Comparison of ENCODE assay signal across 10 mouse cellular contexts in the genomic region with DNA sequence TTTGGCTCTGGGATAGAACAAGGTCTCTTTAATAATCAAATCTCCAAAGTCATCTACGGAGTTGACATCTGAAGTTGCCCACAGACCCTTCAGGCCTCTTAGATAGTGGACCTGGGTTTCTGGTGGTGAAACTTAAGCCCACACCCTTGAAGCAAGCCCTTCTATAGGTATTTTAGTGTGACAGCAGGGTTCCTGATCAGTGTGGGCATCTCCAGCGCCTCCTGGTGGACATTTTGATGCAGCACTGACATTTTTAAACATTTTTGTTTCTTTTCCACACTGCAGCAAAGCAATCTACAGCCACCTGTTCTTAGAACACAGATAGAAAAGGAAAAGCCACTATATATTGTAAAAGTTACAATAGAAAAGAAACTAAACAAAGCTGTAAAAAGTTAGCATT. TPM values are rescaled to one million over a fixed set of nuclear protein-coding genes. Genes with fewer than 3 reads are reported as not detected.
DNase-seq lines count a peak whose midpoint lies in the region; ATAC-seq and TF ChIP-seq lines count a peak whose summit lies in the region.
"Had no signal": no experiment of that assay in that cellular context is flagged by ENCODE, and none has a peak within 500 bp of the region (broad histone marks: within the 10 kb centered on the region; RNA-seq: fewer than 3 reads in every experiment).

No protein-coding gene starts in this region.

- no peak overlapping the region for H3K9ac ChIP-seq in forebrain, embryonic 14.5 days (ENCODE audit: low read length)
- no peak overlapping the region for H3K9ac ChIP-seq in liver, embryonic 14.5 days (replicated peaks)
- H3K9ac ChIP-seq: hindbrain, embryonic 15.5 days; neural tube, embryonic 13.5 days had no signal

- H3K27ac ChIP-seq in forebrain, embryonic 14.5 days (ENCODE audit: low read depth, low read length), result no peak overlapping the region
- H3K27ac ChIP-seq in forebrain, embryonic 10.5 days, result no peak overlapping the region
- no peak overlapping the region for H3K27ac ChIP-seq in liver, embryonic 14.5 days
- H3K27ac ChIP-seq: hindbrain, embryonic 15.5 days; neural tube, embryonic 13.5 days had no signal

- no peaks in the 10 kb centered on the region for H3K36me3 ChIP-seq in forebrain, embryonic 14.5 days (ENCODE audit: control insufficient read depth, insufficient read depth, low read length)
- H3K36me3 ChIP-seq in forebrain, embryonic 10.5 days (replicated peaks), result no peaks in the 10 kb centered on the region
- no peaks in the 10 kb centered on the region for H3K36me3 ChIP-seq in liver, embryonic 14.5 days (replicated peaks; ENCODE audit: control insufficient read depth, insufficient read depth, low read depth)
- H3K36me3 ChIP-seq: hindbrain, embryonic 15.5 days; neural tube, embryonic 13.5 days had no signal

- H3K4me1 ChIP-seq in forebrain, embryonic 14.5 days (ENCODE audit: control insufficient read depth, insufficient read depth, low read length), result no peaks in the 10 kb centered on the region
- no peaks in the 10 kb centered on the region for H3K4me1 ChIP-seq in forebrain, embryonic 10.5 days
- no peaks in the 10 kb centered on the region for H3K4me1 ChIP-seq in liver, embryonic 14.5 days (replicated peaks; ENCODE audit: control insufficient read depth in 2 of 2, insufficient read depth in 2 of 2, low read length in 1 of 2)
- H3K4me1 ChIP-seq: hindbrain, embryonic 15.5 days; neural tube, embryonic 13.5 days had no signal

- H3K9me3 ChIP-seq in forebrain, embryonic 14.5 days (replicated peaks; ENCODE audit: control insufficient read depth, low read length), result no peaks in the 10 kb centered on the region
- no peaks in the 10 kb centered on the region for H3K9me3 ChIP-seq in forebrain, embryonic 10.5 days
- no peaks in the 10 kb centered on the region for H3K9me3 ChIP-seq in liver, embryonic 14.5 days (ENCODE audit: control insufficient read depth, low read length)
- H3K9me3 ChIP-seq: hindbrain, embryonic 15.5 days; neural tube, embryonic 13.5 days had no signal

- H3K4me3 ChIP-seq in forebrain, embryonic 14.5 days (ENCODE audit: low read depth, low read length), result no peak overlapping the region
- H3K4me3 ChIP-seq in forebrain, embryonic 10.5 days, result no peak overlapping the region
- no peak overlapping the region for H3K4me3 ChIP-seq in liver, embryonic 14.5 days (ENCODE audit: insufficient read depth in 1 of 2, low read depth in 2 of 2, low read length in 2 of 2)
- H3K4me3 ChIP-seq: hindbrain, embryonic 15.5 days; neural tube, embryonic 13.5 days had no signal

- no peaks in the 10 kb centered on the region for H3K27me3 ChIP-seq in forebrain, embryonic 14.5 days (replicated peaks; ENCODE audit: control insufficient read depth, insufficient read depth, low read length)
- no peaks in the 10 kb centered on the region for H3K27me3 ChIP-seq in forebrain, embryonic 10.5 days (ENCODE audit: poor library complexity, severe bottlenecking)
- no peaks in the 10 kb centered on the region for H3K27me3 ChIP-seq in liver, embryonic 14.5 days (ENCODE audit: control insufficient read depth, insufficient read depth, low read length)
- H3K27me3 ChIP-seq: hindbrain, embryonic 15.5 days; neural tube, embryonic 13.5 days had no signal

- WGBS in forebrain, embryonic 14.5 days, result 36% methylated on average over 2 of the region's 2 CpGs
- 37% methylated on average over 2 of the region's 2 CpGs for WGBS in forebrain, embryonic 10.5 days
- 24% methylated on average over 2 of the region's 2 CpGs for WGBS in liver, embryonic 14.5 days (ENCODE audit: insufficient replicate concordance)

- ATAC-seq in forebrain, embryonic 14.5 days, result no peak
- ATAC-seq in liver, embryonic 14.5 days (ENCODE audit: insufficient read depth), result no peak

- DNase-seq in forebrain, embryonic 14.5 days (ENCODE audit: low spot score), result peak; percentile 1
- no peak for DNase-seq in forebrain, embryonic 10.5 days (ENCODE audit: extremely low spot score, low spot score)
- peak; percentile 29 for DNase-seq in ovary, postnatal 14 days (ENCODE audit: low spot score)
- no peak for DNase-seq in ovary, postnatal 10 days (ENCODE audit: low spot score)
- peak; percentile 46 for DNase-seq in embryo, embryonic 10.5 days (ENCODE audit: low spot score)
- DNase-seq in liver, embryonic 14.5 days (ENCODE audit: low read depth in 3 of 3, low spot score in 3 of 3), result no peak
- peak; percentile 50 for DNase-seq in thymus, postnatal 14 days
- DNase-seq in frontal cortex, postnatal 36 days (ENCODE audit: low spot score in 2 of 2), result no peak

- TF ChIP-seq EP300 in liver, embryonic 14.5 days (IDR thresholded peaks at IDR 0.05; ENCODE audit: low read depth), result no peak

- H3K4me2 ChIP-seq in forebrain, embryonic 14.5 days (ENCODE audit: low read length), result no peak overlapping the region
- H3K4me2 ChIP-seq in liver, embryonic 14.5 days (ENCODE audit: low read depth), result no peak overlapping the region
- H3K4me2 ChIP-seq: hindbrain, embryonic 15.5 days; neural tube, embryonic 13.5 days had no signal

- TF ChIP-seq CTCF in liver, embryonic 14.5 days (IDR thresholded peaks at IDR 0.05; ENCODE audit: low read depth), result peak; percentile 83

RNA-seq across cellular contexts. Expression of gene Trim6, which starts 12.6 kb away (rescaled TPM):
- 0.27 TPM in 1 of 2 replicates, not detected in the other for polyA plus RNA-seq in forebrain, embryonic 14.5 days (2014; fragmentation: Nextera tagmentation; extraction: Ambion mirVana)
- polyA plus RNA-seq in forebrain, embryonic 10.5 days (2016; fragmentation: Nextera tagmentation; extraction: Ambion mirVana), result 5.1 and 5.7 TPM in 2 replicates
- polyA plus RNA-seq in liver, embryonic 14.5 days (2012; rRNA removed), result 0.38 and 0.43 TPM in 2 replicates
- polyA plus RNA-seq in liver, embryonic 14.5 days (2014; fragmentation: Nextera tagmentation; extraction: Ambion mirVana), result 0.28 and 0.44 TPM in 2 replicates

RNA-seq across cellular contexts. Expression of gene Trim34a, which starts 13.1 kb away (rescaled TPM):
- 0.47 and 0.53 TPM in 2 replicates for polyA plus RNA-seq in forebrain, embryonic 14.5 days (2014; fragmentation: Nextera tagmentation; extraction: Ambion mirVana)
- 0.34 and 0.48 TPM in 2 replicates for polyA plus RNA-seq in forebrain, embryonic 10.5 days (2016; fragmentation: Nextera tagmentation; extraction: Ambion mirVana)
- polyA plus RNA-seq in liver, embryonic 14.5 days (2012; rRNA removed), result 1.1 and 1.4 TPM in 2 replicates
- polyA plus RNA-seq in liver, embryonic 14.5 days (2014; fragmentation: Nextera tagmentation; extraction: Ambion mirVana), result 1.3 and 1.7 TPM in 2 replicates

RNA-seq across cellular contexts. Expression of gene Olfr649, which starts 35.4 kb away (rescaled TPM):
- polyA plus RNA-seq in forebrain, embryonic 14.5 days (2014; fragmentation: Nextera tagmentation; extraction: Ambion mirVana), result not detected in 2 replicates
- polyA plus RNA-seq in forebrain, embryonic 10.5 days (2016; fragmentation: Nextera tagmentation; extraction: Ambion mirVana), result not detected in 2 replicates
- polyA plus RNA-seq in liver, embryonic 14.5 days (2012; rRNA removed), result not detected in 2 replicates
- polyA plus RNA-seq in liver, embryonic 14.5 days (2014; fragmentation: Nextera tagmentation; extraction: Ambion mirVana), result not detected in 2 replicates
- polyA plus RNA-seq: hindbrain, embryonic 15.5 days; neural tube, embryonic 13.5 days had no signal

RNA-seq across cellular contexts. Expression of gene Olfr648, which starts 48.0 kb away (rescaled TPM):
- 0.27 and 0.33 TPM in 2 replicates for polyA plus RNA-seq in forebrain, embryonic 14.5 days (2014; fragmentation: Nextera tagmentation; extraction: Ambion mirVana)
- polyA plus RNA-seq in forebrain, embryonic 10.5 days (2016; fragmentation: Nextera tagmentation; extraction: Ambion mirVana), result 0.23 and 0.29 TPM in 2 replicates
- 0.01 and 0.06 TPM in 2 replicates for polyA plus RNA-seq in liver, embryonic 14.5 days (2012; rRNA removed)
- polyA plus RNA-seq in liver, embryonic 14.5 days (2014; fragmentation: Nextera tagmentation; extraction: Ambion mirVana), result 0.04 TPM in 1 of 2 replicates, not detected in the other

RNA-seq across cellular contexts. Expression of gene Trim5, which starts 56.7 kb away (rescaled TPM):
- 0.07 TPM in 1 of 2 replicates, not detected in the other for polyA plus RNA-seq in forebrain, embryonic 14.5 days (2014; fragmentation: Nextera tagmentation; extraction: Ambion mirVana)
- 0.05 and 0.16 TPM in 2 replicates for polyA plus RNA-seq in forebrain, embryonic 10.5 days (2016; fragmentation: Nextera tagmentation; extraction: Ambion mirVana)
- 0.17 and 0.28 TPM in 2 replicates for polyA plus RNA-seq in liver, embryonic 14.5 days (2012; rRNA removed)
- polyA plus RNA-seq in liver, embryonic 14.5 days (2014; fragmentation: Nextera tagmentation; extraction: Ambion mirVana), result 0.22 and 0.23 TPM in 2 replicates

Comparison
In these comparisons a context has a peak if more than half of its experiments do, and no peak if none do; other contexts are left out.
1. DNase-seq: peak in forebrain, embryonic 14.5 days (single experiment), ovary, postnatal 14 days (single experiment), embryo, embryonic 10.5 days (single experiment) and thymus, postnatal 14 days (single experiment); none in forebrain, embryonic 10.5 days (single experiment), ovary, postnatal 10 days (single experiment), liver, embryonic 14.5 days (0 of 3) and frontal cortex, postnatal 36 days (0 of 2).